Mouse (Mus musculus): ENCODE data around the gene Lingo1.

DNA sequence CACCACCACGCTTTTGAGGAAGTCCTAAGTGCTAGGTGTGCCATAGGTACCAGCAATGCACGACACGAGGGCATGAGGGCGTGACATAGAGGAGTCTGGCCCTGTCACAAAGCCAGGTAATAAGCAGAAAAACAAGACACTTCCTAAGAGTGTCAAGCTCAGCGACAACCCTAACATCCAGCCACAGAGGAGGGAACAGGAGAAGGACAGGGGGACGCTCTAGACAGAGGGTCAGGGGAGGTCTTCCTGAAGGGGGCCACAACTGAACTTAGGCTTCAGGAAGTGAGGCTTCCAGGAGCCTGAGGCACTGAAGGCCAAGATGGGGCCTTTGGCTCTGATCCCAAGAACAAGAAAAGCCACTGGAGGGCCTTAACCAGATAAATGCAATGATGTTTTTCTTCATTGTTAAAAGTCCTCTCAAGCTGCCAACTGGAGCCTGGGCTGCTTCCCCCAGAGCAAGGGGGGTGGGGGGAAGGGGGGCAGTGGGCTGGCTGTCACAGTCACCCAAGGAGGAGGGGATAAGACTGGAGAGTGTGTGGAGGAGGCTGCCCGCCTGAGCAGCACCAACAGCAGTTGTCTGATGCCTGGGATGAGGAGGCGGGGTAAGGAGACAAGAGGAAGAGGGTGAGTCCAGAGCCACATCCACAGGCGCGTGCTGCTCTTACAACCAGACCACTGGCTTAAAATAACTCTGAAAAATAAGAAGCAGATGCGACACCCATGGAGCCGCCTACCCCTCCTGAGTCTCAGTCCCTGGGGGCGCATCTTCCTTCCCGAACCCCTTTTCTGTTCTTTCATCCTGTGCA is 109.7 kb downstream of the Lingo1 start:
- TF ChIP-seq CTCF (IDR thresholded peaks at IDR 0.05; ENCODE audit: extremely low read depth, insufficient read length, insufficient replicate concordance, low read depth, low read length) (no peak), POLR2A (IDR thresholded peaks at IDR 0.05; ENCODE audit: low read depth, low read length) (no peak)
